Mouse (Mus musculus): ENCODE data around the gene Lamb3. TPM values are rescaled to one million over a fixed set of nuclear protein-coding genes. Genes with fewer than 3 reads are reported as not detected.

Gene Lamb3
- polyA plus RNA-seq, 1 experiment, result 62.3 TPM

- Histone ChIP-seq H3K4me1 (ENCODE audit: control insufficient read depth, insufficient read depth, low read length) (peaks cover 10% of the 10 kb centered on the region; the same call in 1 of the 2 replicates), H3K4me3 (replicated peaks; ENCODE audit: extremely low read depth, low read depth, low read length) (no peak overlapping the region)
- no peak for DNase-seq
- TF ChIP-seq POLR2A (IDR thresholded peaks at IDR 0.05; ENCODE audit: borderline replicate concordance, extremely low read depth, low read depth, low read length), result no peak
- WGBS, result 64% methylated on average over 13 of the region's 13 CpGs
Observed at GRCm38 (mm10) chr1:193174143-193174733, 33.3 kb upstream of the Lamb3 start.

GRCm38 (mm10) chr1:193181104-193181503 lies 26.4 kb upstream of the Lamb3 start:
- no peak for TF ChIP-seq POLR2A (IDR thresholded peaks at IDR 0.05; ENCODE audit: borderline replicate concordance, extremely low read depth, low read depth, low read length)
- TF ChIP-seq CTCF (IDR thresholded peaks at IDR 0.05; ENCODE audit: insufficient read depth, low read length), result no peak
- WGBS, result 71% methylated on average over 3 of the region's 3 CpGs

DNA sequence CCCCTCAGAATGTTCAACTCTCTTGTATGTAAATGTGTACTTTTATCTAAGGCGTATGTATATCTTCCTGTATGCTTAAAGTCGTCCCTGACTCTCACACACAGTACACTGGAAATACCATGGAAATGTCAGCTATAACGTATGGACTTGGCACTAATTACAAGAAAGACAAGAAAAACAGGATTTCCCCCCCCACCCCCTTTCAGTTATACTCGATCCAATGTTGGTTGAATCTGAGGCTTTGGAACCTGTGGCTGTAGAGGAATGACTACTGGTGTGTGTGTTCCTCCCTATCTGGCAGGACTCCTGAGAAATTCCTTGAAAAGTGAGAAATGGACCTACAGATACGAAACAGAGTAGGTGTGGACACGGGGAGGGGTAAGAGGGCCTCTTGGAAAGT lies 19.2 kb upstream of the Lamb3 start:
- Histone ChIP-seq H3K4me1 (ENCODE audit: control insufficient read depth, insufficient read depth, low read length) (no peaks in the 10 kb centered on the region), H3K4me3 (replicated peaks; ENCODE audit: extremely low read depth, low read depth, low read length) (no peak overlapping the region)
- no peak for TF ChIP-seq POLR2A (IDR thresholded peaks at IDR 0.05; ENCODE audit: borderline replicate concordance, extremely low read depth, low read depth, low read length)
- TF ChIP-seq CTCF (IDR thresholded peaks at IDR 0.05; ENCODE audit: insufficient read depth, low read length), result no peak
- no peak for DNase-seq
- 64% methylated on average over 6 of the region's 6 CpGs for WGBS

More at GRCm38 (mm10) chr1:193181104-193181503, 26.4 kb upstream of the Lamb3 start:
- Histone ChIP-seq H3K4me3 (replicated peaks; ENCODE audit: extremely low read depth, low read depth, low read length) (no peak overlapping the region), H3K4me1 (ENCODE audit: control insufficient read depth, insufficient read depth, low read length) (no peaks in the 10 kb centered on the region)
- DNase-seq, result no peak

- Histone ChIP-seq H3K4me1 (ENCODE audit: control insufficient read depth, insufficient read depth, low read length) (no peaks in the 10 kb centered on the region), H3K4me3 (replicated peaks; ENCODE audit: extremely low read depth, low read depth, low read length) (no peak overlapping the region)
- DNase-seq, result no peak
- WGBS, result 12% methylated on average over 9 of the region's 9 CpGs
- TF ChIP-seq CTCF (IDR thresholded peaks at IDR 0.05; ENCODE audit: insufficient read depth, low read length) (no peak), POLR2A (IDR thresholded peaks at IDR 0.05; ENCODE audit: borderline replicate concordance, extremely low read depth, low read depth, low read length) (no peak)
Observed at GRCm38 (mm10) chr1:193189151-193189621, 18.3 kb upstream of the Lamb3 start.

DNA sequence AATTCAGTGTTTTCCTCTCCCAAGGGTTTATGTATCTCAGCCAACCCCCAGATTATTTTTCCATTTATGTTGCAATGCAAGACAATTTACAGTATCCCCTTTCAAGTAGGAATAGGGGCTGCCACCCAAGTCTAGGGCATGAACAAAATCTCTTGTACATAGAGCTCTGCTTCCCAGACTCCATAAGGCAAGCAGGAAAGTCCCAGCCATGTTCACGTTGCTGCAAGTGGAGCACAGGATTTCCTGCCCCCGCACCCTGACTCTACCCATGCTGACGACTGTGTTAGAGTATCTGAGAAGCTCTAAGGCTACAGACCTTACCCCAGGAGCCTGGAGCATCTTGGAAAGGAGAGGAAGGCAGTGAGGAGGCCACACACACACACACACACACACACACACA lies 17.7 kb upstream of the Lamb3 start:
- no peak for DNase-seq
- 24% methylated on average over 3 of the region's 3 CpGs for WGBS
- TF ChIP-seq POLR2A (IDR thresholded peaks at IDR 0.05; ENCODE audit: borderline replicate concordance, extremely low read depth, low read depth, low read length), result no peak
- TF ChIP-seq CTCF (IDR thresholded peaks at IDR 0.05; ENCODE audit: insufficient read depth, low read length), result no peak
- Histone ChIP-seq H3K4me1 (ENCODE audit: control insufficient read depth, insufficient read depth, low read length) (no peaks in the 10 kb centered on the region), H3K4me3 (replicated peaks; ENCODE audit: extremely low read depth, low read depth, low read length) (no peak overlapping the region)

GRCm38 (mm10) chr1:193191675-193192283 lies 15.7 kb upstream of the Lamb3 start:
- TF ChIP-seq CTCF (IDR thresholded peaks at IDR 0.05; ENCODE audit: insufficient read depth, low read length) (no peak), POLR2A (IDR thresholded peaks at IDR 0.05; ENCODE audit: borderline replicate concordance, extremely low read depth, low read depth, low read length) (no peak)
- WGBS, result 63% methylated on average over 7 of the region's 7 CpGs
- H3K4me3 ChIP-seq (replicated peaks; ENCODE audit: extremely low read depth, low read depth, low read length), result no peak overlapping the region
- H3K4me1 ChIP-seq (ENCODE audit: control insufficient read depth, insufficient read depth, low read length), result no peaks in the 10 kb centered on the region
- DNase-seq, result no peak

DNA sequence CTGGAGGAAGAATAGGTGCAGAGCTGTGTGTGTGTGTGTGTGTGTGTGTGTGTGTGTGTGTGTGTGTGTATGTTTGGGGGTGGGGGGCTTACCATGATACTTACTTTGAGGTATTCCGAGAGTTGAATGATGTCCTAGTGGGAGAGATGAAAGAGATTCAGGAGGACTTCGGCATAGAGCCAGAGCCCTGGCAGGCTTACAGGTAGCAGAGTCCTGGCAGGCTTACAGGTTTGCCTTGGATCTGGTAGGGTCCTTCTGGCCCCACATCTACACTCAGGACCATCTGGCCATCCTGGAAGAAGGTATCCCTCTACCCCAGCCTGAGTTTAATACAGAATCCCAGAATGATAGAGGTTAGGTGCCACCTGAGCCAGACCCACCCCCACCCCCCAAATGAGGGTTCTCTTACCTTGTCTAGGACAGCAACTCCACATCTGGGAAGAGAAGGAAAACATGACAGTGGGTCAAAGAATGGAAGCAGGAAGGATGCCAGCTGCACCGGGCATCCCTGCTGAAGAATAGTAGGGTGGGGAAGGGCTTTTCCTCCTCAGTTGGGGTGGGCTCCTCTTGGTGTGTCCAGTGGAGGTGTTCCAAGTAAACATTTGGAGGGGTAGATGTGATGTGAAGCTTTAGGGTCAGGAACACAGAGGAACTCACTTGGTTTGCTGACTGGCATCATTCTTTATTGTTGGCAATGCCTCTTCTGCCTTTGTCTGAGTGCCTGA lies 12.9 kb upstream of the Lamb3 start:
- WGBS, result 73% methylated on average over 3 of the region's 3 CpGs
- H3K4me1 ChIP-seq (ENCODE audit: control insufficient read depth, insufficient read depth, low read length), result no peaks in the 10 kb centered on the region
- TF ChIP-seq POLR2A (IDR thresholded peaks at IDR 0.05; ENCODE audit: borderline replicate concordance, extremely low read depth, low read depth, low read length), result no peak
- no peak for TF ChIP-seq CTCF (IDR thresholded peaks at IDR 0.05; ENCODE audit: insufficient read depth, low read length)
- DNase-seq, result no peak
- H3K4me3 ChIP-seq (replicated peaks; ENCODE audit: extremely low read depth, low read depth, low read length), result no peak overlapping the region

DNA sequence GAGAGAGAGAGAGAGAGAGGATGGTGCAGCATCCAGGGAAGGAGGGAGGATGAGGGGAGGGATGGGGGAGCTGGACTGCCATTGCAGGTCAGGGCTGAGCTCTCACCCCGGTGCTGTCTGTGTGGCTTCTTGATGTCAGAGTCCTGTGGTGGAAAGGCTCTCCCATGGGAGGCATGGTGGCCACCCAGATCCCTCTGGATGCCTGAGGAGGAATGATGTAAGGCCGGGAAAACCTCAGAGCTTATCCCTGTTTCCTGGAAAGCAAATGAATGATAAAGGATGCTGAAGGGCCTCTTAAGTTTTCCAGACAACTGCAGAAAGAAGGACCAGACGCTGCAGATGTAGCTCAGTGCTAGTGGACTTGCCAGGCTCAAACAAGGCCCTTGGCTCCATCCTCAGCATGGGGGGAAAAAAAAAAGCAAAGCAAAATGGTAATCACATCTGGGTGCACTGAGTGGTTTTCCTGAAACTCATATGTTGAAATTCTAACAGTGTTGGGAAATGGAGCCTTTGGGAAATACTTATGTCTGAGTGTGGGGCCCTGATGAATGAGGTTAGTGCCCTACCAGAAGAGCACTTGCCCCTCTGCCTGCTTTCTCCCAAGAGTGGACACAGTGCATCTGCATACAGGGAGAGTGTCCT lies 12.2 kb upstream of the Lamb3 start:
- TF ChIP-seq POLR2A (IDR thresholded peaks at IDR 0.05; ENCODE audit: borderline replicate concordance, extremely low read depth, low read depth, low read length) (no peak), CTCF (IDR thresholded peaks at IDR 0.05; ENCODE audit: insufficient read depth, low read length) (no peak)
- Histone ChIP-seq H3K4me3 (replicated peaks; ENCODE audit: extremely low read depth, low read depth, low read length) (no peak overlapping the region), H3K4me1 (ENCODE audit: control insufficient read depth, insufficient read depth, low read length) (no peaks in the 10 kb centered on the region)
- 65% methylated on average over 3 of the region's 3 CpGs for WGBS
- no peak for DNase-seq

DNA sequence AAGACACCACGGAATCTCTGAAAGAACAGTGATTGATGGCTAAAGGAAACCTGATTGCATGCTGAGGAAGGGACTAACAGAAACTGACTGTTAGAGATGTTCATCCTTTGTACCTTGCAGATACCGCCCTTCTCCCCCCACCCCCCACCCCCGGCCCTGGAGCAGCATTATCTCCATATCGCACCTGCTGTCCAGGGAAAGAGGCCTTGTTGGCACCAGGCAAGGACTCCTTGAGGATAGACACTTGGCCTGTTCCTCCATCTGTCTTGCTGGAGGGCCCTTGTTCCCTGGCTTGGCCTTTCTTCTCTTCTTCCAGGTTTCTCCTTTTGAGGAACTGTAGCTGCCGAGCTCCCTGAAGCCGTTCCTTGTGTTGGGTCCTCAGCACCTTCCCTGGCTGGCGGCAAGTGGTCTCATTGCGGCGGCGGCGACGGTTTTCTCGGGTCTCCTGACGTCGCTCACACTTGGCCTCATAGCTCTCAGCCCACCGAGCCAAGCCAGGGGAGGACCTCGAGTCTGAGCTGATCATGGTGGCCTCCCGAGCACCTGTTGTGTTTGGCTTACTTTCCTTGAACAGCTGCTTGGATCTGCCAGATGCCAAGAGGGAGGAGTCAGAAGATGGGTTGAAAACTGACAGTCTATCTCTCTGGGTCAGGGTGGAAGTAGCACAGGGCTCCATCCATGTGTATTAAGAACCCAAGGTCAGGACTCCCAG lies 9.8 kb upstream of the Lamb3 start:
- DNase-seq, result no peak
- 84% methylated on average over 18 of the region's 18 CpGs for WGBS
- Histone ChIP-seq H3K4me1 (ENCODE audit: control insufficient read depth, insufficient read depth, low read length) (no peaks in the 10 kb centered on the region), H3K4me3 (replicated peaks; ENCODE audit: extremely low read depth, low read depth, low read length) (no peak overlapping the region)
- TF ChIP-seq POLR2A (IDR thresholded peaks at IDR 0.05; ENCODE audit: borderline replicate concordance, extremely low read depth, low read depth, low read length) (no peak), CTCF (IDR thresholded peaks at IDR 0.05; ENCODE audit: insufficient read depth, low read length) (no peak)

All from lung, adult 2 months (tissue).